Mouse (Mus musculus) CH12.LX (cell line): Measurements from ENCODE around the gene Trio. TPM values are rescaled to one million over a fixed set of nuclear protein-coding genes. Genes with fewer than 3 reads are reported as not detected.

Source experiments
- DNase-seq: peaks from one replicate; pipeline ENCODE4 v3.0.0-alpha.2; 2013; ENCODE audit errors: extremely low read depth
- H3K27ac ChIP-seq: 2 replicates; pipeline ENCODE4 v1.5.1; 2012; ENCODE audit warnings: low read depth, mild to moderate bottlenecking, control low read depth, moderate library complexity; ENCODE audit not compliant: insufficient read depth
- H3K27me3 ChIP-seq: replicated peaks from 2 replicates; pipeline ENCODE3; 2012; ENCODE audit warnings: inconsistent platforms
- H3K36me3 ChIP-seq, 2 experiments: replicated peaks in 1 of 2; 2 replicates each; pipeline versions ENCODE3 to v1.6.1; 2012; ENCODE audit warnings: inconsistent platforms in 1 of 2, low read length in 1 of 2, mild to moderate bottlenecking in 1 of 2, mixed read lengths in 1 of 2, moderate library complexity in 1 of 2; ENCODE audit not compliant: control insufficient read depth in 1 of 2, insufficient read depth in 1 of 2
- H3K4me1 ChIP-seq, 2 experiments: 2 replicates each; pipeline ENCODE4 v1.6.1; 2012; ENCODE audit warnings: inconsistent platforms in 1 of 2, moderate library complexity in 1 of 2; ENCODE audit not compliant: insufficient read depth in 2 of 2, control insufficient read depth in 1 of 2
- H3K4me2 ChIP-seq: 2 replicates; pipeline ENCODE4 v1.6.1; 2012; ENCODE audit warnings: low read depth, mild to moderate bottlenecking, control low read depth; ENCODE audit not compliant: poor library complexity, insufficient read depth, severe bottlenecking
- H3K4me3 ChIP-seq, 3 experiments: fragments of 150-350 bp in 1 of 3; sonication (generic) in 1 of 3; replicated peaks in 1 of 3; 2 replicates each; pipeline versions ENCODE3 to v1.5.1; 2011 to 2012; ENCODE audit warnings: low read depth in 2 of 3, low read length in 2 of 3, mild to moderate bottlenecking in 2 of 3, moderate library complexity in 2 of 3, control low read depth in 1 of 3, improper control_type of control experiment in 1 of 3, inconsistent platforms in 1 of 3, mixed read lengths in 1 of 3; ENCODE audit not compliant: poor library complexity in 1 of 3
- H3K79me2 ChIP-seq: replicated peaks from 2 replicates; pipeline ENCODE4 v1.6.1; 2012; ENCODE audit warnings: mild to moderate bottlenecking, moderate library complexity; ENCODE audit not compliant: control insufficient read depth, poor library complexity, insufficient read depth, severe bottlenecking; ENCODE audit errors: extremely low read depth
- H3K9ac ChIP-seq: 2 replicates; pipeline ENCODE4 v1.6.1; 2012; ENCODE audit warnings: low read depth, mild to moderate bottlenecking, control low read depth, moderate library complexity; ENCODE audit not compliant: insufficient read depth
- H3K9me3 ChIP-seq: replicated peaks from 2 replicates; pipeline ENCODE3; 2012; ENCODE audit warnings: low read length, inconsistent platforms, mixed read lengths
- CHD2 ChIP-seq: IDR thresholded peaks from 2 replicates; pipeline ENCODE4 v1.6.1; 2011; ENCODE audit warnings: low read length, improper control_type of control experiment
- CTCF ChIP-seq, 2 experiments: IDR thresholded peaks in 1 of 2; conservative IDR thresholded peaks in 1 of 2; 2 replicates each; pipeline ENCODE4 v1.5.1; 2011 to 2012; ENCODE audit warnings: low read depth in 2 of 2, low read length in 2 of 2, improper control_type of control experiment in 1 of 2, inconsistent platforms in 1 of 2, mild to moderate bottlenecking in 1 of 2, moderate library complexity in 1 of 2
- E2F4 ChIP-seq: IDR thresholded peaks from 2 replicates; pipeline ENCODE4 v1.6.1; 2011; ENCODE audit warnings: low read depth, low read length, improper control_type of control experiment; ENCODE audit not compliant: insufficient replicate concordance
- EP300 ChIP-seq: IDR thresholded peaks from 2 replicates; pipeline ENCODE4 v1.6.1; 2011; ENCODE audit warnings: low read length, improper control_type of control experiment
- HCFC1 ChIP-seq: IDR thresholded peaks from 2 replicates; pipeline ENCODE4 v1.6.1; 2012; ENCODE audit warnings: low read depth, mild to moderate bottlenecking, inconsistent platforms, low read length, improper control_type of control experiment
- MAFK ChIP-seq: IDR thresholded peaks from 2 replicates; pipeline ENCODE4 v1.6.1; 2011; ENCODE audit warnings: low read length, improper control_type of control experiment; ENCODE audit not compliant: insufficient replicate concordance
- MAX ChIP-seq: IDR thresholded peaks from 2 replicates; pipeline ENCODE4 v1.6.1; 2011; ENCODE audit warnings: low read length, improper control_type of control experiment
- MEF2A ChIP-seq: IDR thresholded peaks from 2 replicates; pipeline ENCODE4 v1.6.1; 2014; ENCODE audit warnings: low read depth, mild to moderate bottlenecking, inconsistent platforms, low read length, improper control_type of control experiment, borderline replicate concordance
- MXI1 ChIP-seq: IDR thresholded peaks from 2 replicates; pipeline ENCODE4 v1.6.1; 2011; ENCODE audit warnings: mild to moderate bottlenecking, low read depth, low read length, improper control_type of control experiment
- NRF1 ChIP-seq: IDR thresholded peaks from 2 replicates; pipeline ENCODE4 v1.6.1; 2014; ENCODE audit warnings: low read depth, mild to moderate bottlenecking, inconsistent platforms, low read length, improper control_type of control experiment, moderate library complexity
- POLR2A ChIP-seq: IDR thresholded peaks from 2 replicates; pipeline ENCODE4 v1.6.1; 2011; ENCODE audit warnings: low read depth, mild to moderate bottlenecking, improper control_type of control experiment, low read length
- POLR2AphosphoS2 ChIP-seq: IDR thresholded peaks from 2 replicates; pipeline ENCODE4 v1.6.1; 2011; ENCODE audit warnings: low read depth, low read length, improper control_type of control experiment
- RAD21 ChIP-seq: IDR thresholded peaks from 2 replicates; pipeline ENCODE4 v1.6.1; 2011; ENCODE audit warnings: low read depth, mild to moderate bottlenecking, low read length, improper control_type of control experiment, moderate library complexity
- SMC3 ChIP-seq: IDR thresholded peaks from 2 replicates; pipeline ENCODE4 v1.6.1; 2011; ENCODE audit warnings: low read depth, low read length, improper control_type of control experiment
- TBP ChIP-seq: conservative IDR thresholded peaks from 2 replicates; pipeline ENCODE4 v1.6.1; 2011; ENCODE audit warnings: low read depth, low read length, improper control_type of control experiment
- UBTF ChIP-seq: IDR thresholded peaks from 2 replicates; pipeline ENCODE4 v1.6.1; 2012; ENCODE audit warnings: low read depth, mild to moderate bottlenecking, inconsistent platforms, low read length, improper control_type of control experiment, moderate library complexity
- USF1 ChIP-seq: IDR thresholded peaks from 2 replicates; pipeline ENCODE4 v1.6.1; 2014; ENCODE audit warnings: low read depth, mild to moderate bottlenecking, inconsistent platforms, low read length, improper control_type of control experiment
- USF2 ChIP-seq: conservative IDR thresholded peaks from 2 replicates; pipeline ENCODE4 v1.6.1; 2011; ENCODE audit warnings: low read depth, low read length, improper control_type of control experiment
- ZC3H11A ChIP-seq: IDR thresholded peaks from 2 replicates; pipeline ENCODE4 v1.6.1; 2012; ENCODE audit warnings: low read depth, mild to moderate bottlenecking, inconsistent platforms, low read length, improper control_type of control experiment
- ZKSCAN1 ChIP-seq: IDR thresholded peaks from 2 replicates; pipeline ENCODE4 v1.6.1; 2012; ENCODE audit warnings: low read depth, inconsistent platforms, low read length, improper control_type of control experiment, borderline replicate concordance
- ZMIZ1 ChIP-seq: IDR thresholded peaks from 2 replicates; pipeline ENCODE4 v1.6.1; 2012; ENCODE audit warnings: low read depth, mild to moderate bottlenecking, inconsistent platforms, low read length, improper control_type of control experiment
- dilution Hi-C: fragments of 300-500 bp; cut with MboI; formaldehyde crosslinking; loops from 2 replicates; pipeline ENCODE4 v1.14.3; 2020; ENCODE audit warnings: low sequenced_read_pairs; ENCODE audit not compliant: extremely low pct_unique_long_range_greater_than_20kb, extremely low pct_ligation_motif_present
- in situ Hi-C: fragments of 300-500 bp; cut with MboI; formaldehyde crosslinking; loops from 3 replicates; pipeline ENCODE4 v1.14.3; 2019; ENCODE audit warnings: low sequenced_read_pairs, low pct_ligation_motif_present, low pct_unique_long_range_greater_than_20kb, mixed read lengths
- polyA plus RNA-seq: library from polyadenylated mRNA; unstranded; fragments of >175 nt; gene quantifications from 2 replicates; pipeline ENCODE4 v1.2.1, GENCODE M21; 2012; ENCODE audit warnings: low read depth; ENCODE audit not compliant: insufficient read length
- total RNA-seq, 2 experiments: library from RNA; depleted of rRNA; stranded (reverse); fragments of 300-350 nt in 1 of 2; fragments of >200 nt in 1 of 2; gene quantifications; 2 replicates each; pipeline ENCODE4 v1.2.3; 2012 to 2014

Gene Trio
- total and polyA plus RNA-seq, 3 experiments = 3.9 to 17.5 (median 4.3) TPM

DNA sequence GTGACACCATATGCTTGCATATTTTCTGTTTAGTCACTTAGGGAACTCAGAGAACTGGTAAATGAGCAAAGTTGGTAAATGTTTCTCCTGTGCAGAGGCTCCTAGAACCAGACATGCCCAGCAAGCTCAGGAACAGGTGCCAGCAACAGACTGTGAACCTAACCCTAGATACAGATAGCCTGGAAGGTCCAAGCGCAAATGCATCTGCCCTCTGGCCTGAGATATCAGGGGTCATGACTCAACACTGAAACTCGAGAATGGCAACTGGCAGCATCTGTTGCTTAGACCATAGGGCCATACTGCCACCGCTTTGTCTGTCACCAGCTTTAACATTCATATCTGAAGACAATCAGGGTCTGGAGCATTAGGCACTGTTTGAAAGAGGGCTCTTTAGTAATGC, 72.1 kb downstream of the Trio start:
- no peak overlapping the region for H3K9ac ChIP-seq
- no peak overlapping the region for H3K27ac ChIP-seq
- no peaks in the 10 kb centered on the region for H3K79me2 ChIP-seq
- dilution Hi-C loops (no loop called here), in situ Hi-C loops (no loop called here)
- no peaks in the 10 kb centered on the region for H3K36me3 ChIP-seq
- H3K4me1 ChIP-seq = peaks cover 0 to 4% of the 10 kb centered on the region in 2 experiments; a peak in 2 of 4 replicates
- no peak for DNase-seq
- TF ChIP-seq HCFC1 (no peak), UBTF (no peak), MAX (no peak), TBP (no peak), CHD2 (no peak), USF2 (no peak), MEF2A (no peak), CTCF (conservative IDR thresholded peaks at IDR 0.05 in 1 of 2, IDR thresholded peaks at IDR 0.05 in 1 of 2; ENCODE audit: low read depth in 2 of 2, low read length in 2 of 2) (no peak)
- no peaks in the 10 kb centered on the region for H3K9me3 ChIP-seq
- H3K27me3 ChIP-seq = no peaks in the 10 kb centered on the region
- no peak overlapping the region for H3K4me3 ChIP-seq
- no peak overlapping the region for H3K4me2 ChIP-seq

DNA sequence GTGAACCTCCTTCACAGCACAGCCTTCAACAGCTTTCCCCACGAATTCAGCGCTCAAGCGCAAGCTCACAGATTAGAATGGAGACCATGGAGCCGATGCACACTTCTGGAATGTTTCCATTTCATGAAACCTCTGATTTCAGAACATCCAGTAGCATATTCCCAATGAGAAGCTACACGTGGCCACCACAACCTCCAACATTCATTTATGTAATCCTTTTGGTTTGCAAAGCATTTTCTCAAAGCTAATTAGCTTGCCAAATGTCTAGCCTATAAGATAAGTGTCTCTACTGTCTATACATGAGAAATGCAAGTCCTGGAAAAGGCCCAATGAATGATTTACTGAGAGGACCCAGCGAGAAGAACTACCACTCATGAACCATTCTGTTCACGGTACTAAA, 74.5 kb downstream of the Trio start:
- no peaks in the 10 kb centered on the region for H3K79me2 ChIP-seq
- no peaks in the 10 kb centered on the region for H3K36me3 ChIP-seq
- no peak overlapping the region for H3K27ac ChIP-seq
- no peak for DNase-seq
- H3K9me3 ChIP-seq = no peaks in the 10 kb centered on the region
- no peak overlapping the region for H3K4me3 ChIP-seq
- no peaks in the 10 kb centered on the region for H3K27me3 ChIP-seq
- TF ChIP-seq EP300 (no peak), UBTF (no peak), RAD21 (no peak), E2F4 (no peak), ZMIZ1 (no peak), USF2 (no peak), MAX (no peak), MAFK (no peak), TBP (no peak), ZC3H11A (no peak), CHD2 (no peak), POLR2AphosphoS2 (no peak), MXI1 (no peak), NRF1 (no peak), ZKSCAN1 (no peak), POLR2A (no peak), SMC3 (no peak), MEF2A (no peak), HCFC1 (no peak), USF1 (no peak)
- no peak overlapping the region for H3K4me2 ChIP-seq
- H3K9ac ChIP-seq = no peak overlapping the region
- dilution Hi-C loops (no loop called here), in situ Hi-C loops (no loop called here)
- peaks cover 0 to 4% of the 10 kb centered on the region in 2 experiments; a peak in 2 of 4 replicates for H3K4me1 ChIP-seq
